Mouse (Mus musculus): ENCODE results near the gene Hmgb1. TPM values are rescaled to one million over a fixed set of nuclear protein-coding genes. Genes with fewer than 3 reads are reported as not detected.
A peak's percentile ranks its signal among the peaks of the same experiment; 100 is the strongest.

Hmgb1 gene
- 100 to 1,000 TPM; 176 to 183 TPM for total RNA-seq (2021)
- long read RNA-seq, experiment 1, transcript Hmgb1-202 (5 exons, 1,092 nt), result minor isoform, 14 of 274 reads
- long read RNA-seq, experiment 1, transcript Hmgb1-201 (5 exons, 2,838 nt), result major isoform, 233 of 274 reads
- long read RNA-seq, experiment 1, partial matches to known transcripts, result 15 of 274 reads
- long read RNA-seq, experiment 1, other reads (novel, unspliced or antisense), result 11 of 274 reads
- long read RNA-seq, experiment 2, transcript Hmgb1-202 (5 exons, 1,092 nt), result minor isoform, 14 of 295 reads
- long read RNA-seq, experiment 2, transcript Hmgb1-201 (5 exons, 2,838 nt), result major isoform, 235 of 295 reads
- long read RNA-seq, experiment 2, partial matches to known transcripts, result 2 of 295 reads
- long read RNA-seq, experiment 2, other reads (novel, unspliced or antisense), result 40 of 295 reads

- DNase-seq, result peak; percentile 99
These were observed at the start of gene Hmgb1, which contains the start of gene Uspl1 for GRCm38 (mm10) chr5:149184104-149184843. TSS of gene Hmgb1 (minus strand) at chr5:149184489. TSS of gene Uspl1 (plus strand) at chr5:149184350.

- no peak for DNase-seq
These were observed 45.5 kb upstream of the Hmgb1 start for GRCm38 (mm10) chr5:149229619-149230339.

GRCm38 (mm10) chr5:149228700-149229618, 44.7 kb upstream of the Hmgb1 start:
- DNase-seq, result peak; percentile 99

DNA sequence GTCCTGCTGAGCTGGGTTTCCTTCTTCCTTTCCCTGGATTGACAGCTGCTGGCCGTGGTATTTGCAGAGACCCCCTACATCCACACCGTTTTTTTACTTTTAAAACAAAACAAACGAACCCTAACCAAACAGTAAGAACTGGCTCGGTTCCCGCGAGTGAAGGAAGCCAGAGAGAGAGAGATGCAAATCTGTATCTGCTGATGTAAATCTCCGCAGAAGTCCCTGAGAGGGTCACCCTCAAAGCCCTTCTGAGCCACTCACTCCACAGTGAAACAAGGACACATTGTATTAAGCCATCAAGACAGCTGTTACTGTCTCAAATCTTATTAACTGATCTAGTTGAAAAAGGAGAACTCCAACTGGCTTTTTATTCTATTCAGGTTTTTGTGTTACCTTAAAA, 40.4 kb upstream of the Hmgb1 start:
- DNase-seq, result no peak

DNA sequence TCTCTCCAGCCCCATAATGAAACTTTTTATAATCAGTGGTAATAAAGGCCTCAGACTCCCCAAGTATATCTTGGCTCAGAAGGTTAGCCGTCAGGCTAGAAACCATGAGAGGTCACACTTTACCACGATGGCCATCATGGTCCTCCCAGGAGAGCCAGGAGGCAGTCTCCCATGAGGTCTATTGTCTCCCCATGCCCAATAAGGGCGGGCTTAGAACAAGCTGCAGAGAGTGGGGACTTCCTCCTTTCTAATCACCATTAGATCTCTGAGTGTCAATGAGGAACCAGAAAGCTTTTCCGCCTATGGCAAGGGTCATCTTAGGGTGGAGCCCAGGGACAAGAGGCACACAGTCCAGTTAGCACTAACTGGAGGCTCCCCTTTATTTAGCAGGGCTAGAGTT, 37.1 kb upstream of the Hmgb1 start:
- DNase-seq, result no peak

DNA sequence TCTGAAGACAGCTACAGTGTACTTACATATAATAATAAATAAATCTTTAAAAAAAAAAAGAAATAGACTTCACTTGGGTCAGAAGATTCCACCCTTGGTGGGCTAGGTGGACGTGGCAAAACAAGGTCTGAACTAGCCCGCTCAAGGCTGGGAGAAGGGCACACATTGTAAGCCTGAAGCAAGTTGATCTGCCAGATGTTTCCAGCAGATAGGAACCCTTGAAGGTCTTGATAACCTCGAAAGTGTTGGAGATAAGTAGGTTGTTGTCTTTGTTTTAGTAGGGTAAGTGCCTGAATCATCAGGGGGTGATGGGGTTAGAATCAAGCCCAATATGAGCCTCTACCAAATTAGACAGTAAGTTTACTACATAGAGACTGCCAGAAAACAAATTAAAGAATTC, 35.2 kb upstream of the Hmgb1 start:
- DNase-seq, result no peak

DNA sequence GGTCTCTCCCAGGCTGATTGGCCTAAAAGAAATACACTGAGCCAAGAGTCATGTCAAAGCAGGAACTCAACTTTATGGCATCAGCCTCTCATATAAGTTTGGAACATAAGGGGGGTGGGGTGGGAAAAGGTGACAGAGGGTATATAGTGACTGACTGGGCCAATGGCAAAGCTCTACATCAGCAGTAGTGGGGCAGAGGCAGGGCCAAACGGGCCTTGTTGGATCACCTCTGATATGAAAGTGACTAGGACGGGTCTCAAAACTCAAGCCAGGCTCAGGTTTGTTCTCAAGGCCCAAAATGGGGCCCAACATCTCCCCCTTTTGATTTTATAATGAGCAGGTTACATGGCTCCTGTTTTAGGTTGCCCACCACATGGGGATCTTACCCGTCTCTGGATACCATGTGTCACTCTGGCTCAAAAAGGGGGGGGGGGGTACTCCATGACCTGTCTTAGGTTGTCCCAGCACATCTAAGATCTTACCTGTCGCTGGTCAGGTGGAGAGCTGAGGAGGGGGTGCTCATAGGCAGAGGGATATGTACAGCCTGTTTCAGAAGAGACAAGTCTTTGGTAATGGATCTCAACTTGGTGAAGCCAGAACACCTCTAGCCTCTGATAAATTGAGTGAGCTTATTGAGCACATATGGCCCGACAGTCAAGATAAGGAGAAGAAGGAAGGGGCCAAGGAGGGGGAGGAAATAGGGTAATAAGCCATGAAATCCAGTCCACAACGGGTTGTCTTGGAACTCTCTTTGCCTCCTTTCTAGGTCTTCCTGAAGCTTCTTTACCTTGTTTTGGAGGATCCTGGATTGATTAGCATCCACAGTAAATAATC, 33.5 kb upstream of the Hmgb1 start:
- DNase-seq, result no peak

GRCm38 (mm10) chr5:149215540-149215939, 31.3 kb upstream of the Hmgb1 start:
- peak; percentile 1 for DNase-seq

DNA sequence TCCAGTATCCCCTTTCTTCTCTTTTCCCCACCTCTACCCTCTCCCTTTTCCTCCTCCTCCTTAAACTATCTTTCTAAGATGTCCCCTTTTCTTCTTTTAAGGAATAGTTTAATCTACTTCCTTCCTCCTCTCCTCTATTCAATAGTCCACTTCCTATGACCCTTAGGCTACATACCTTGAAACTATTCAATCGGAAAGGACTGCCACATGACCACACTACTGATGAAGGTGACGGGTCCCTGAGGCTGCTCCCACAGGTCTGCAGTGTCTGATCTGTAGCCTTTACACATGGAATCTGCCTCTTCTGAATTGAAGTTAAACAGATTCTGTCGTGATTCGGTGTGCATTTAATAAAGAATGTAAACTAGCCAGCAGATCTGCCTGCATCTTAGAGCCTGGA, 28.5 kb upstream of the Hmgb1 start:
- DNase-seq, result no peak

DNA sequence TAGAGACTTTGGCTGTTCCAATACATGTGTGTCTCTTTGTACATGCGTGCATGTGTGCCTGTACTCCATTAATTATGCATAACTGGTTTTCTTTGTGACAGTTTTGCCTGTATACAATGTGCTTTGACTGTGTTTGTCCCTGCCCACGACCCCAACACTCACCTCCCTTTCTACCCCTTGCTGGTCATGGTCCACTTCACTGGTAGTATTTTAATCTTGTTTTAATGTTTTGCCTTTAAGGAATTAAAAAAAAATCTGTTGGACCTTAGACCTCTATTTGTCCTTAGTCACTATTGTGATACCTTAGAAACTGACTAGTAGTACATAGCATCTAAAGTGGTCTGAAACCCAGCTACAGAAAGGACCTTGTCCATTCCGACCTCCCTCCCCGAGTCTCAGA, 26.8 kb upstream of the Hmgb1 start:
- no peak for DNase-seq

DNA sequence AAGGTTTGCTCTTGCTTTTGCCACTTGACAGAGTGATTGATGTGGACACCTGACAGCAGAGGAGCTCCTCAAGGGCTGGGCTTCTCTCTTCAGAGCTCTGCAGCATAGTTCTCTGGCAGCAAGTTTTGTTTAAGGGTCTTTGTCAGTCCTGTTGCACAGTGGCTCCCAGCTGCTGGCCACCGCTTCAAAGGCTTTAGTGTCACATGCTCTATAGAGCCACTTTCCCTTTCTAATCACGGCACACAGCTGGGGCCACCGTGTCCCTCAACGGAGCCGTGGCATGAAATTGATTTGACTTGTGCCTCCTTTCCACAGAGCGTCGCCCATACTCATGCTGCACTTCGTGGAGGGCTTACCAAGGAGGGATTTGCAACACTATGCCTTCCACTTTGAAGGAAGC, 25.0 kb upstream of the Hmgb1 start:
- no peak for DNase-seq

- DNase-seq, result no peak
These were observed 24.5 kb upstream of the Hmgb1 start for GRCm38 (mm10) chr5:149208776-149209175.

DNA sequence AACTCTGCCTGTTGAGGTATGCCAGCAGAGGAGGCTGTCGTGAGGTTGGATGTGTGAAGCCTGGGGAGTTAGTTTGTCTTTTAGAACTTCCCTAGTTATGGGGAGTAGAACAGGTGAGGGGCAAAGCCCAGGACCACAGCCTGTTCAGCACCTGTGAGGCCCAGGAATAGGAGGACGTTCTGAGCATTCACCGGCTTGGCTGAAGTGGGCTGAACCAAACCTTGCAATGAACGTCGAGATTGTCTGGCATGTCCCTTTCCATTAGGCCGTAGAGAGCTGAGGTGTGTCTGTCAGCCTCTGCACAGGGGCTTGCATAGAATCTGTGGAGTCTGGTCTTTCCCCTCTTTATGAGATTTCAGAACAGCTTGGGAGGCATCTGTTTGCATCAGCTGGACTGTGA, 23.4 kb upstream of the Hmgb1 start:
- DNase-seq, result no peak

- DNase-seq, result no peak
These were observed 22.0 kb upstream of the Hmgb1 start for GRCm38 (mm10) chr5:149206286-149206685.

DNA sequence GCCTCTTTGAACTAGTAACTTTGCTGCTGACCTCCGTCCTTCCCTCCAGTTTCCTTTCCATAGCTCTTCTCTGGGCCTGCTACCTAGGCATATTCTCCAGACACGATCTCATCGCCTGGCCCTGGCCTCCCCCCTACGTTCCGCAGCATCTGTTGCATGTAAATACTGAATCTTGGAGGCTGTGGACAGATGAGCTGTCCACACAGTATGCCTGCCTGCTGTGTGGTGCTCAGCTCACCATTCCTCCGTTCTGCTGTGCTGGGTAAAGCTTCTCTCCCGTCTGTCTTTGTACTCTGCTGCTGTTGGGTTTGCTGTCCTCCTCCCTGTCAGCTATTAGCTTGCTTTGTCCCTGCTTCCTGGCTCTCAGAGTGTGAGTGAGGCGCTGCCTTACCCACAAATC, 21.0 kb upstream of the Hmgb1 start:
- DNase-seq, result no peak

GRCm38 (mm10) chr5:149204822-149205221, 20.5 kb upstream of the Hmgb1 start:
- DNase-seq, result no peak

GRCm38 (mm10) chr5:149203796-149204375, 19.6 kb upstream of the Hmgb1 start:
- DNase-seq, result no peak

DNA sequence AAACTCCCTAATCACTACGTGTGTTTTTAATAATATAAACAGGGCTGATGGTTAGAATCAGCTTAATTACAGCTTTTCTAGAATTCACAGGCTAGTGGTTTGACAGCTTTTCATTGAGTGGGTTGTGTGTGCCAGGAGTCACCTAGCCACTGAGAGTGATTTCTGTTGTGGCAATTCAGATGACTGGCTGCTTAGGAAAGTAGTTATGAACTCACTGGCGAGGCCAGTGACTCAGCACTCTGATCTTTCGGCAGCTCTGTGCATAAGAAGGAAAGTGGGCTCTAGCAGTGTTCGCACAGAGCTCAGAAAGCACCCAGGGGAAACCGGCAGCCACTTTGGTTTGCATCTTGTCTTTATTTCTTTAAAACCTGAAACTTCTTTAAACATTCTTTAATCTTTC, 18.7 kb upstream of the Hmgb1 start:
- DNase-seq, result no peak

GRCm38 (mm10) chr5:149198782-149199181, 14.5 kb upstream of the Hmgb1 start:
- no peak for DNase-seq

DNA sequence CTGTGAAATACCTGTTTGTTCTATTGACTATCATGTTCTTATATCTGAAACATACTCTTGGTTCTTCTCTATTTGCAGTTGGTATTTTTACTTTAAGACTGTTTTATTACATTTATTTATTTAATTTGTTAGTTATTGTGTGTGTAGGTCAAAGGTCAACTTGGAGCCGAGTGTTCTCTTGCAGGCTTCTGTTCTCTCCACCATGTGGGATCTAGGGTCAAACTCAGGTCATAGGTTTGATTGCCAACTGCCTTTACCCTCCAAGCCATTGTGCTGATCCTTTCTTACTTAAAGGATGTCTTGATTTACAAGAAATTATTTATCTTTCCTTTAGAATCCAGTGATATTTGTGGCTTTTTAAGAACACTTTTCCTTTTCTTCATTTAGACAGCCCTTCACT, 12.3 kb upstream of the Hmgb1 start:
- no peak for DNase-seq

DNA sequence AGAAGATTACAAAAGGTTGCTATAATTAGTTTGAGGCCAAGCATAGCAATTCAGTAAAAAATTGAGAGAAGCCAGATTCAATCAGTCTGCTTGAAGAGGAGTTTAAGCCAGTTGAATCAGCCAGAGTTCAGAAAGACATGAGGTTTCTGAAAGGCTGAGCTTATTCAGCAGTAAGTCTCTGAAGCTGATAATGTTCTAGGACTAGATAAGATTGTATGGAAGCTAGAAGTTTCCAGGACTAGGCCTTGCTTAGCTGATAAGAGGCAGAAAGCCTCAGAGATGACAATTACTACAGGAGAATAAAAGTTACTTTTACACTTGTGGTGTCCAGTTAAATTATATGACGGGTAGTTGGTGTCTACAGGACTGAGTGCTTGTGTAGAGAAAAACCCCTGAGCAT, 5.9 kb upstream of the Hmgb1 start:
- no peak for DNase-seq
